ENCODE assay signal across 30 mouse cellular contexts in genomic region chr1:64126822-64127221, GRCm38 (mm10). TPM values are rescaled to one million over a fixed set of nuclear protein-coding genes. Genes with fewer than 3 reads are reported as not detected.
DNase-seq lines count a peak whose midpoint lies in the region; ATAC-seq and TF ChIP-seq lines count a peak whose summit lies in the region.
"Had no signal": no experiment of that assay in that cellular context is flagged by ENCODE, and none has a peak within 500 bp of the region (broad histone marks: within the 10 kb centered on the region; RNA-seq: fewer than 3 reads in every experiment).

No protein-coding gene starts in this region.

- no peak for DNase-seq in liver, postnatal 0 days
- DNase-seq in liver, embryonic 11.5 days (ENCODE audit: low spot score): no peak
- peak; percentile 24 for DNase-seq in NIH3T3 (ENCODE audit: low read depth)
- DNase-seq in hindbrain, postnatal 0 days (ENCODE audit: low spot score): no peak
- DNase-seq in gastrocnemius, adult 18-20 months (ENCODE audit: low spot score): no peak
- no peak for DNase-seq in kidney, adult 8-10 months
- DNase-seq: adrenal gland, adult 2 months; adrenal gland, postnatal 10 days; adrenal gland, postnatal 25 days; B cell, adult 2 months; cerebellum, adult 11 months; cerebellum, adult 18-20 months; cerebellum, adult 8-10 months; cerebellum, adult 9-11 months; cerebellum, postnatal 14 days; cerebellum, postnatal 36 days; embryo, embryonic 11 days had no signal

- H3K9me3 ChIP-seq in liver, postnatal 0 days (ENCODE audit: low read length): no peaks in the 10 kb centered on the region
- H3K9me3 ChIP-seq in liver, embryonic 11.5 days (ENCODE audit: control insufficient read depth, low read length): no peaks in the 10 kb centered on the region
- H3K9me3 ChIP-seq in hindbrain, postnatal 0 days (ENCODE audit: low read length): no peaks in the 10 kb centered on the region
- H3K9me3 ChIP-seq: embryonic facial prominence, embryonic 13.5 days; embryonic facial prominence, embryonic 15.5 days; forebrain, embryonic 10.5 days; forebrain, embryonic 12.5 days; G1E had no signal

- H3K27me3 ChIP-seq in liver, postnatal 0 days (ENCODE audit: insufficient read depth, low read length): no peaks in the 10 kb centered on the region
- H3K27me3 ChIP-seq in liver, embryonic 11.5 days (replicated peaks; ENCODE audit: control insufficient read depth, insufficient read depth, low read length): no peaks in the 10 kb centered on the region
- no peaks in the 10 kb centered on the region for H3K27me3 ChIP-seq in hindbrain, postnatal 0 days (ENCODE audit: insufficient read depth, low read length)
- H3K27me3 ChIP-seq: CH12.LX; embryonic facial prominence, embryonic 13.5 days; embryonic facial prominence, embryonic 15.5 days; forebrain, embryonic 12.5 days had no signal

- no peak for ATAC-seq in liver, postnatal 0 days
- ATAC-seq in liver, embryonic 11.5 days (replicated peaks; ENCODE audit: low FRiP score): no peak
- ATAC-seq in granulocyte monocyte progenitor cell, adult 5-6 weeks (replicated peaks; ENCODE audit: poor library complexity, severe bottlenecking): peak; percentile 79
- peak; percentile 75 for ATAC-seq in megakaryocyte progenitor cell, adult 5-6 weeks (replicated peaks; ENCODE audit: poor library complexity)
- ATAC-seq in hindbrain, postnatal 0 days: no peak
- ATAC-seq: activated CD4-positive, CD25-positive, alpha-beta regulatory T cell, adult 4 months; CD4-positive, CD25-positive, alpha-beta regulatory T cell, adult 4 months; forebrain, embryonic 14.5 days; forebrain, embryonic 16.5 days had no signal

- no peak overlapping the region for H3K9ac ChIP-seq in liver, postnatal 0 days (replicated peaks)
- no peak overlapping the region for H3K9ac ChIP-seq in liver, embryonic 11.5 days (ENCODE audit: low read depth, low read length)
- no peak overlapping the region for H3K9ac ChIP-seq in hindbrain, postnatal 0 days (replicated peaks; ENCODE audit: low read length)
- H3K9ac ChIP-seq: embryonic facial prominence, embryonic 13.5 days; embryonic facial prominence, embryonic 15.5 days; forebrain, embryonic 12.5 days had no signal

- H3K4me2 ChIP-seq in liver, postnatal 0 days (ENCODE audit: low read depth, low read length): no peak overlapping the region
- H3K4me2 ChIP-seq in liver, embryonic 11.5 days: no peak overlapping the region
- H3K4me2 ChIP-seq in hindbrain, postnatal 0 days (ENCODE audit: low read depth, low read length): no peak overlapping the region
- H3K4me2 ChIP-seq: embryonic facial prominence, embryonic 13.5 days; embryonic facial prominence, embryonic 15.5 days; forebrain, embryonic 12.5 days had no signal

- 0 out of 2 replicates have a peak overlapping the region, but pooled peaks have one; percentile 19 for H3K27ac ChIP-seq in liver, postnatal 0 days (ENCODE audit: low read depth)
- no peak overlapping the region for H3K27ac ChIP-seq in liver, embryonic 11.5 days (ENCODE audit: low read depth, low read length)
- no peak overlapping the region for H3K27ac ChIP-seq in hindbrain, postnatal 0 days
- H3K27ac ChIP-seq: embryonic facial prominence, embryonic 13.5 days; embryonic facial prominence, embryonic 15.5 days; forebrain, embryonic 10.5 days; forebrain, embryonic 12.5 days had no signal

- H3K4me3 ChIP-seq in liver, postnatal 0 days (ENCODE audit: low read depth, low read length): no peak overlapping the region
- H3K4me3 ChIP-seq in liver, embryonic 11.5 days (ENCODE audit: low read depth, low read length): no peak overlapping the region
- no peak overlapping the region for H3K4me3 ChIP-seq in hindbrain, postnatal 0 days (ENCODE audit: low read length)
- H3K4me3 ChIP-seq: embryonic facial prominence, embryonic 13.5 days; embryonic facial prominence, embryonic 15.5 days; erythroblast, embryonic 14.5 days; forebrain, embryonic 10.5 days; forebrain, embryonic 12.5 days had no signal

- TF ChIP-seq CTCF in liver, postnatal 0 days (IDR thresholded peaks at IDR 0.05; ENCODE audit: low read depth): no peak
- no peak for TF ChIP-seq CTCF in hindbrain, postnatal 0 days (IDR thresholded peaks at IDR 0.05; ENCODE audit: low read depth)

- H3K36me3 ChIP-seq in liver, postnatal 0 days (replicated peaks; ENCODE audit: insufficient read depth, low read length): no peaks in the 10 kb centered on the region
- H3K36me3 ChIP-seq in liver, embryonic 11.5 days (ENCODE audit: control insufficient read depth, insufficient read depth, low read length): no peaks in the 10 kb centered on the region
- H3K36me3 ChIP-seq in hindbrain, postnatal 0 days (ENCODE audit: insufficient read depth, low read length): no peaks in the 10 kb centered on the region
- H3K36me3 ChIP-seq: embryonic facial prominence, embryonic 13.5 days; embryonic facial prominence, embryonic 15.5 days; forebrain, embryonic 10.5 days; forebrain, embryonic 12.5 days; G1E had no signal

- 57% methylated on average over 2 of the region's 2 CpGs for WGBS in liver, postnatal 0 days (ENCODE audit: insufficient replicate concordance)
- 69% methylated on average over 2 of the region's 2 CpGs for WGBS in liver, embryonic 11.5 days
- 77% methylated on average over 2 of the region's 2 CpGs for WGBS in hindbrain, postnatal 0 days

- TF ChIP-seq EP300 in liver, postnatal 0 days (IDR thresholded peaks at IDR 0.05; ENCODE audit: low read depth): no peak

- H3K4me1 ChIP-seq in liver, postnatal 0 days (ENCODE audit: insufficient read depth): 0 out of 2 replicates have a peak, but pooled peaks cover 5% of the 10 kb centered on the region
- H3K4me1 ChIP-seq in liver, embryonic 11.5 days (replicated peaks; ENCODE audit: control insufficient read depth, insufficient read depth, low read length): peaks cover 3% of the 10 kb centered on the region; the same call in 1 of the 2 replicates
- no peaks in the 10 kb centered on the region for H3K4me1 ChIP-seq in hindbrain, postnatal 0 days (ENCODE audit: insufficient read depth, low read length)
- H3K4me1 ChIP-seq: embryonic facial prominence, embryonic 13.5 days had no signal

RNA-seq across cellular contexts. Expression of gene Klf7, which starts 4.7 kb away (rescaled TPM):
- polyA plus RNA-seq in liver, postnatal 0 days (2015; fragmentation: Nextera tagmentation; extraction: Ambion mirVana): 4.8 and 5.4 TPM in 2 replicates
- 9.5 and 10.1 TPM in 2 replicates for polyA plus RNA-seq in liver, embryonic 11.5 days (2014; fragmentation: Nextera tagmentation; extraction: Ambion mirVana)
- total RNA-seq in granulocyte monocyte progenitor cell, adult 5-6 weeks (2014; fragmentation: Nextera tagmentation): 5.0 and 8.5 TPM in 2 replicates
- total RNA-seq in granulocyte monocyte progenitor cell, adult 5-6 weeks (2017): 6.3 and 12.4 TPM in 2 replicates
- total RNA-seq in megakaryocyte progenitor cell, adult 5-6 weeks (2015): 5.5 and 6.8 TPM in 2 replicates
- total RNA-seq in megakaryocyte progenitor cell, adult 5-6 weeks (2017): 3.0 and 7.0 TPM in 2 replicates
- total RNA-seq in hindbrain, postnatal 0 days (2014; rRNA removed): 47.3 and 48.0 TPM in 2 replicates
- polyA plus RNA-seq in hindbrain, postnatal 0 days (2015; fragmentation: Nextera tagmentation; extraction: Ambion mirVana): 115 and 120 TPM in 2 replicates
- total RNA-seq in gastrocnemius, adult 18-20 months (2021): 1 to 10 TPM; 5.8 to 8.1 TPM
- polyA plus RNA-seq: G1E had no signal

Comparison
In these comparisons a context has a peak if more than half of its experiments do, and no peak if none do; other contexts are left out.
1. ATAC-seq: peak in granulocyte monocyte progenitor cell, adult 5-6 weeks (single experiment) and megakaryocyte progenitor cell, adult 5-6 weeks (single experiment); none in liver, postnatal 0 days (single experiment), liver, embryonic 11.5 days (single experiment) and hindbrain, postnatal 0 days (single experiment).